19 mouse cellular contexts compared by ENCODE assay signal in the genomic region with DNA sequence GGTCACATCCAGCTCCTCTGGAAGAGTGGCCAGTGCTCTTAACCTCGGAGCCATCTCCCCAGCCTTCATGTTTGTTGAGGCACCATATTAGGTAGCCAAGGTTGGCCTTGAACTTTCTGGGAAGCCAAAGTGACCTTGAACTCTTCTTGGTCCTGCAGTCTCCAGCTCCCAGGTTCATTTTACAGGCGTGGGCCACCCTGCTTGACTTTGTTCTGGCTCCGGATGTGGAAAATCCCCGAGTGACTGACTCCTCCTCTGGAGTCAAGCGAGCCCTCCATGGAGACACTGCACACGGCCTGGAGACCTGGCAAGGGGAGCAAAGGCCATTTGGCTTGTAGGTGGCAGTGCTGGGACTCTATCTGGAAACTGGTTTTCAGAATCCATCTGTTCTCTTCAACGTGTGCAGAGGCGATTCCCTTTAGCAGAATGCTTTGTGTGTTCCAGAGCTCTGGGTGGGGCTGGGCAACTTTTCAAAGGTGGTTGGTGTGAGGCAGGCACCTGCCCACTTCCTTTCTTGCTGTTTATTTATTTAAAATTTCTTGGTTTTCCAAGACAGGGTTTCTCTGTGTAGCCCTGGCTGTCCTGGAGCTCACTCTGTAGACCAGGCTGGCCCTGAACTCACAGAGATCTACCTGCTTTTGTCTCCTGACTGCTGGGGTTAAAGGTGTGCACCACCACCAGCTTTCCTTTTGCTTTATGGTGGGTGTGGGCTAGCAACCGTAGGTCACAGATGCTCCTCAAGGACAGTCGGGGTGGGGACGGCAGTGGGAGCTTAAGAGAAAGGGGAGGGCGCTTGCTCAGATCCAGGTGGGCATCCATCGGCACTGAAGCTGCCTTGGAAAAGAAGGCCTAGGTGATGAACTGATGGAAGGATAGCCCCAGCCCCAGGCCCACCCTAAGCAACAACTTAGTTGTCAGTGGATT. TPM values are rescaled to one million over a fixed set of nuclear protein-coding genes. Genes with fewer than 3 reads are reported as not detected.
DNase-seq lines count a peak whose midpoint lies in the region; ATAC-seq and TF ChIP-seq lines count a peak whose summit lies in the region.
"Had no signal": no experiment of that assay in that cellular context is flagged by ENCODE, and none has a peak within 500 bp of the region (broad histone marks: within the 10 kb centered on the region; RNA-seq: fewer than 3 reads in every experiment).

No protein-coding gene starts in this region.

- no peak overlapping the region for H3K27ac ChIP-seq in forebrain, postnatal 0 days (ENCODE audit: low read depth, low read length)
- H3K27ac ChIP-seq in forebrain, embryonic 13.5 days = no peak overlapping the region
- H3K27ac ChIP-seq in ES-E14 (ENCODE audit: insufficient read depth, low read depth, low read length, poor library complexity, severe bottlenecking) = peak overlapping the region; percentile 71
- peak overlapping the region; percentile 62; the same call in 1 of the 2 replicates for H3K27ac ChIP-seq in stomach, embryonic 15.5 days
- H3K27ac ChIP-seq: embryonic facial prominence, embryonic 15.5 days; forebrain, embryonic 15.5 days; limb, embryonic 15.5 days; midbrain, embryonic 13.5 days had no signal

- peaks cover 16% of the 10 kb centered on the region for H3K36me3 ChIP-seq in forebrain, postnatal 0 days (ENCODE audit: insufficient read depth)
- H3K36me3 ChIP-seq in forebrain, embryonic 13.5 days (ENCODE audit: poor library complexity, severe bottlenecking) = no peaks in the 10 kb centered on the region
- peaks cover 6% of the 10 kb centered on the region; the same call in 1 of the 2 replicates for H3K36me3 ChIP-seq in ES-E14 (ENCODE audit: control insufficient read depth, insufficient read depth, low read length, poor library complexity, severe bottlenecking)
- no peaks in the 10 kb centered on the region for H3K36me3 ChIP-seq in stomach, embryonic 15.5 days
- H3K36me3 ChIP-seq: embryonic facial prominence, embryonic 15.5 days; forebrain, embryonic 15.5 days; limb, embryonic 15.5 days had no signal

- 83% methylated on average over 13 of the region's 13 CpGs for WGBS in forebrain, postnatal 0 days
- 79% methylated on average over 13 of the region's 13 CpGs for WGBS in forebrain, embryonic 13.5 days
- WGBS in stomach, embryonic 15.5 days = 72% methylated on average over 13 of the region's 13 CpGs

- H3K4me3 ChIP-seq in forebrain, postnatal 0 days (ENCODE audit: low read depth, low read length) = no peak overlapping the region
- no peak overlapping the region for H3K4me3 ChIP-seq in forebrain, embryonic 13.5 days
- peak overlapping the region in 1 of 2 experiments; percentile 2; a peak in 1 of 4 replicates for H3K4me3 ChIP-seq in ES-E14 (ENCODE audit: insufficient read depth in 1 of 2, low read depth in 1 of 2, low read length in 2 of 2, poor library complexity in 1 of 2, severe bottlenecking in 1 of 2)
- H3K4me3 ChIP-seq in stomach, embryonic 15.5 days (replicated peaks) = no peak overlapping the region
- H3K4me3 ChIP-seq: embryonic facial prominence, embryonic 15.5 days; forebrain, embryonic 15.5 days; limb, embryonic 15.5 days; midbrain, embryonic 13.5 days had no signal

- no peak overlapping the region for H3K4me2 ChIP-seq in forebrain, postnatal 0 days (ENCODE audit: low read depth)
- no peak overlapping the region for H3K4me2 ChIP-seq in forebrain, embryonic 13.5 days
- no peak overlapping the region for H3K4me2 ChIP-seq in stomach, embryonic 15.5 days
- H3K4me2 ChIP-seq: embryonic facial prominence, embryonic 15.5 days; forebrain, embryonic 15.5 days; limb, embryonic 15.5 days; lung, embryonic 14.5 days; midbrain, embryonic 13.5 days had no signal

- TF ChIP-seq CTCF in forebrain, postnatal 0 days (IDR thresholded peaks at IDR 0.05; ENCODE audit: low read depth) = no peak

- in situ Hi-C loops in ES-E14 (cut with MboI; ENCODE audit: low sequenced_read_pairs in 2 of 2, unreplicated experiment in 2 of 2) = no loop called here

- peak; percentile 12; the same call in 1 of the 2 replicates for ATAC-seq in forebrain, postnatal 0 days
- ATAC-seq in forebrain, embryonic 13.5 days = no peak
- ATAC-seq in stomach, embryonic 15.5 days (ENCODE audit: insufficient read depth, low FRiP score, low read depth) = no peak
- ATAC-seq: hindbrain, embryonic 16.5 days; midbrain, embryonic 13.5 days had no signal

- H3K9ac ChIP-seq in forebrain, postnatal 0 days = no peak overlapping the region
- H3K9ac ChIP-seq in forebrain, embryonic 13.5 days = no peak overlapping the region
- peak overlapping the region; percentile 37; the same call in 1 of the 2 replicates for H3K9ac ChIP-seq in ES-E14 (ENCODE audit: insufficient read depth, low read depth, low read length, poor library complexity, severe bottlenecking)
- H3K9ac ChIP-seq in stomach, embryonic 15.5 days = no peak overlapping the region
- H3K9ac ChIP-seq: embryonic facial prominence, embryonic 15.5 days; forebrain, embryonic 15.5 days; limb, embryonic 15.5 days; lung, embryonic 14.5 days; midbrain, embryonic 13.5 days had no signal

- no peaks in the 10 kb centered on the region for H3K9me3 ChIP-seq in forebrain, postnatal 0 days (ENCODE audit: low read length)
- H3K9me3 ChIP-seq in forebrain, embryonic 13.5 days (replicated peaks) = no peaks in the 10 kb centered on the region
- no peaks in the 10 kb centered on the region for H3K9me3 ChIP-seq in ES-E14 (ENCODE audit: control insufficient read depth, insufficient read depth, low read depth, low read length)
- no peaks in the 10 kb centered on the region for H3K9me3 ChIP-seq in stomach, embryonic 15.5 days
- H3K9me3 ChIP-seq: embryonic facial prominence, embryonic 15.5 days; forebrain, embryonic 15.5 days; limb, embryonic 15.5 days; midbrain, embryonic 13.5 days had no signal

- H3K27me3 ChIP-seq in forebrain, postnatal 0 days (ENCODE audit: insufficient read depth, low read length) = no peaks in the 10 kb centered on the region
- no peaks in the 10 kb centered on the region for H3K27me3 ChIP-seq in forebrain, embryonic 13.5 days
- H3K27me3 ChIP-seq in stomach, embryonic 15.5 days (replicated peaks) = no peaks in the 10 kb centered on the region
- H3K27me3 ChIP-seq: embryonic facial prominence, embryonic 15.5 days; forebrain, embryonic 15.5 days; limb, embryonic 15.5 days; midbrain, embryonic 13.5 days had no signal

- no peak for DNase-seq in forebrain, postnatal 0 days
- peak; percentile 39 for DNase-seq in layer of hippocampus, adult 11-12 months (ENCODE audit: low spot score)
- DNase-seq in layer of hippocampus, adult 9-10 months (ENCODE audit: low spot score) = no peak
- no peak for DNase-seq in ES-E14 (ENCODE audit: low read depth, low spot score)
- no peak for DNase-seq in heart, adult 18-20 months
- DNase-seq: cerebellum, adult 2 months; gastrocnemius, postnatal 10 days; heart, postnatal 14 days; lung, embryonic 14.5 days; right cerebral cortex, adult 18-20 months; spleen, adult 18-20 months; thymus, postnatal 36 days had no signal

- H3K4me1 ChIP-seq in forebrain, postnatal 0 days (ENCODE audit: insufficient read depth) = no peaks in the 10 kb centered on the region
- peaks cover 12% of the 10 kb centered on the region for H3K4me1 ChIP-seq in forebrain, embryonic 13.5 days
- peaks cover 7 to 32% of the 10 kb centered on the region in 2 experiments for H3K4me1 ChIP-seq in ES-E14 (ENCODE audit: control insufficient read depth in 2 of 2, insufficient read depth in 2 of 2, low read length in 2 of 2, poor library complexity in 1 of 2)
- peaks cover 15% of the 10 kb centered on the region; the same call in 1 of the 2 replicates for H3K4me1 ChIP-seq in stomach, embryonic 15.5 days

TF ChIP-seq in ES-E14, 5 proteins besides CTCF, POLR2A, EP300 and RAD21:
- TF ChIP-seq ZNF384 (IDR thresholded peaks at IDR 0.05; ENCODE audit: low read depth, low read length) (no peak), MAFK (IDR thresholded peaks at IDR 0.05; ENCODE audit: insufficient read depth, low read depth, low read length) (no peak), ZC3H11A (IDR thresholded peaks at IDR 0.05; ENCODE audit: borderline replicate concordance, low read depth, low read length) (no peak), HCFC1 (IDR thresholded peaks at IDR 0.05; ENCODE audit: borderline replicate concordance, insufficient read depth, low read length) (no peak), CHD2 (IDR thresholded peaks at IDR 0.05; ENCODE audit: low read depth, low read length) (no peak)

RNA-seq across cellular contexts. Expression of gene Epb41l1, which starts 30.8 kb away (rescaled TPM):
- 169 and 211 TPM in 2 replicates for total RNA-seq in forebrain, postnatal 0 days (2014; rRNA removed)
- polyA plus RNA-seq in forebrain, postnatal 0 days (2015; fragmentation: Nextera tagmentation; extraction: Ambion mirVana) = 7.0 and 10.0 TPM in 2 replicates
- 5.3 and 7.1 TPM in 2 replicates for polyA plus RNA-seq in forebrain, embryonic 13.5 days (2015; fragmentation: Nextera tagmentation; extraction: Ambion mirVana)
- 20.5 and 27.3 TPM in 2 replicates for total RNA-seq in ES-E14 (2012; rRNA removed)
- 3.0 and 3.3 TPM in 2 replicates for polyA plus RNA-seq in stomach, embryonic 15.5 days (2015; fragmentation: Nextera tagmentation; extraction: Ambion mirVana)
- total RNA-seq in heart, adult 18-20 months (2021) = 10 to 100 TPM in 1 of 2 experiments, 1 to 10 TPM in 1; 7.5 to 10.5 TPM

Comparison
In these comparisons a context has a peak if more than half of its experiments do, and no peak if none do; other contexts are left out.
1. H3K27ac ChIP-seq: peak in ES-E14 (single experiment) and stomach, embryonic 15.5 days (single experiment); none in forebrain, postnatal 0 days (single experiment) and forebrain, embryonic 13.5 days (single experiment).